Mouse (Mus musculus) hindbrain, embryonic 12.5 days (tissue): ENCODE measurements around the gene Map3k11. TPM values are rescaled to one million over a fixed set of nuclear protein-coding genes. Genes with fewer than 3 reads are reported as not detected.
A peak's percentile ranks its signal among the peaks of the same experiment; 100 is the strongest.

Source experiments
- ATAC-seq: fragments of 200-750 bp; cut with Nextera tagmentation; 2 replicates; pipeline ENCODE4 v1.8.0; 2017; ENCODE audit warnings: moderate TSS enrichment; ENCODE audit not compliant: low FRiP score
- H3K27ac ChIP-seq: fragments of 300-500 bp; sonication (generic); 2 replicates; pipeline ENCODE4 v1.5.1; 2016; ENCODE audit warnings: mild to moderate bottlenecking
- H3K27me3 ChIP-seq: fragments of 300-500 bp; sonication (generic); 2 replicates; pipeline ENCODE4 v1.6.1; 2016; ENCODE audit warnings: mild to moderate bottlenecking
- H3K36me3 ChIP-seq: fragments of 300-500 bp; sonication (generic); 2 replicates; pipeline ENCODE4 v1.6.1; 2016; ENCODE audit warnings: mild to moderate bottlenecking
- H3K4me1 ChIP-seq: fragments of 300-500 bp; sonication (generic); 2 replicates; pipeline ENCODE4 v1.6.1; 2016
- H3K4me2 ChIP-seq: fragments of 300-500 bp; sonication (generic); replicated peaks from 2 replicates; pipeline ENCODE4 v1.6.1; 2016; ENCODE audit warnings: mild to moderate bottlenecking
- H3K4me3 ChIP-seq: fragments of 300-500 bp; sonication (generic); 2 replicates; pipeline ENCODE4 v1.5.1; 2016; ENCODE audit warnings: mild to moderate bottlenecking
- H3K9ac ChIP-seq: fragments of 300-500 bp; sonication (generic); 2 replicates; pipeline ENCODE4 v1.6.1; 2016; ENCODE audit warnings: mild to moderate bottlenecking, moderate library complexity
- H3K9me3 ChIP-seq: fragments of 300-500 bp; sonication (generic); replicated peaks from 2 replicates; pipeline ENCODE4 v1.6.1; 2016; ENCODE audit warnings: mild to moderate bottlenecking
- WGBS: fragments of 180-500 bp; shearing (Covaris S2); methylation state at CpG from one replicate; pipeline ENCODE4 v1.1.7; 2016; 5-methylcytosine and 5-hydroxymethylcytosine counted together
- microRNA-seq: library from miRNA; unstranded; fragments of <30 nt; microRNA quantifications from one replicate; pipeline ENCODE4, GENCODE M21; 2017
- polyA plus RNA-seq: library from polyadenylated mRNA; unstranded; fragments of >200 nt; fragmentation: Nextera tagmentation; extraction: Ambion mirVana; gene quantifications from 2 replicates; pipeline ENCODE4 v1.2.1, GENCODE M21; 2016

Map3k11 gene
- polyA plus RNA-seq, 1 experiment from 2014 or later, result 23.3 TPM

DNA sequence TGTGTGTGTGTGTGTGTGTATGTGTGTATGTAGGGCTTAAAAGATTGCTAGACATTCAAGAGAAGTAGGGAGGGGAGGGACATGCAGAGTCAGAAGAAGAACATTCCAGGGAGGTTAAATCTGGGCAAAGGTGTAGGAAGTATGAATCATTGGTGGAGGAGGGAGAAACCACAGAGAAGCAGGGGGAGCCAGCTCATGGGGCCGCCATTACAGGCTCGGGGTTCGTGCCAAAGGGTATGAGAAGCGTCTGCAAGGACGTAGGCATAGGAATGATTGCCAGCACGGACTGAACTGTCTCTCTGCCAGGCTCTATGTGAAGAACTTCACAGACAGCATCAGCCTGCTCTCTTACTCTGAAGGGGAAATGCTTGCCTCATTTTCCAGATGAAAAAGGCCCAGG, 60.9 kb downstream of the Map3k11 start:
- peaks cover 28% of the 10 kb centered on the region for H3K4me1 ChIP-seq
- 83% methylated on average over 6 of the region's 6 CpGs for WGBS

DNA sequence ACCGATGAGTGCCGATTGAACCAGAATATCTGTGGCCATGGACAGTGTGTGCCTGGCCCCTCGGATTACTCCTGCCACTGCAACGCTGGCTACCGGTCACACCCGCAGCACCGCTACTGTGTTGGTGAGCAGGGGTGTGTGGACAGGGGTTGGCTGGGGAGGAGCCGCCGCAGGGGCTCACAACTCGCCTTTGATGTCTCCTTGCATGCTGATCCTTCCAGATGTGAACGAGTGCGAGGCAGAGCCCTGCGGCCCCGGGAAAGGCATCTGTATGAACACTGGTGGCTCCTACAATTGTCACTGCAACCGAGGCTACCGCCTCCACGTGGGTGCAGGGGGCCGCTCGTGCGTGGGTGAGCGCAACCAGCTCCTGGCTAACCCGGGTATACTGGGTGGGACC, 62.4 kb downstream of the Map3k11 start:
- H3K27me3 ChIP-seq, result peaks cover 91% of the 10 kb centered on the region
- no peak overlapping the region for H3K4me2 ChIP-seq

More for the DNA sequence above, 60.9 kb downstream of the Map3k11 start:
- H3K9ac ChIP-seq, result no peak overlapping the region
- no peaks in the 10 kb centered on the region for H3K9me3 ChIP-seq
- no peak overlapping the region for H3K4me3 ChIP-seq
- no peak for ATAC-seq
- H3K27me3 ChIP-seq, result peaks cover 91% of the 10 kb centered on the region
- no peaks in the 10 kb centered on the region for H3K36me3 ChIP-seq
- H3K4me2 ChIP-seq, result no peak overlapping the region
- no peak overlapping the region for H3K27ac ChIP-seq

DNA sequence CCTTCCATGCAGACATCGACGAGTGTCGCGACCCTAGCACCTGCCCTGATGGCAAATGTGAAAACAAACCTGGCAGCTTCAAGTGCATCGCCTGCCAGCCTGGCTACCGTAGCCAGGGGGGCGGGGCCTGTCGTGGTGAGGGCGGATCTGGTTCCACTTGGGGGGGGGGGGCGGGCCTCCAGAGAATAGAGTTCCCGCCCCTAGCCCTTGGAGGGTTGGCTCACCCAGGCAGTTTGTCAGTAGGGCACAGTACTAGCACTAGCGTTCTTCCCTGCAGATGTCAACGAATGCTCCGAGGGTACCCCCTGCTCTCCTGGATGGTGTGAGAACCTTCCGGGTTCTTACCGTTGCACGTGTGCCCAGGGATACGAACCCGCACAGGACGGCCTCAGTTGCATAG, 63.2 kb downstream of the Map3k11 start:
- 6% methylated on average over 20 of the region's 20 CpGs for WGBS
- Histone ChIP-seq H3K27ac (no peak overlapping the region), H3K27me3 (peaks cover 91% of the 10 kb centered on the region), H3K36me3 (no peaks in the 10 kb centered on the region), H3K4me3 (0 out of 2 replicates have a peak overlapping the region, but pooled peaks have one; percentile 4), H3K4me2 (0 out of 2 replicates have a peak overlapping the region, but pooled peaks have one; percentile 3), H3K9ac (0 out of 2 replicates have a peak overlapping the region, but pooled peaks have one; percentile 23), H3K9me3 (no peaks in the 10 kb centered on the region), H3K4me1 (peaks cover 19% of the 10 kb centered on the region)
- no peak for ATAC-seq

More for the DNA sequence above, 62.4 kb downstream of the Map3k11 start:
- H3K4me1 ChIP-seq, result peaks cover 21% of the 10 kb centered on the region
- no peak overlapping the region for H3K4me3 ChIP-seq
- 0 out of 2 replicates have a peak overlapping the region, but pooled peaks have one; percentile 23 for H3K9ac ChIP-seq
- H3K27ac ChIP-seq, result no peak overlapping the region
- ATAC-seq, result no peak
- WGBS, result 8% methylated on average over 22 of the region's 22 CpGs
- no peaks in the 10 kb centered on the region for H3K36me3 ChIP-seq
- H3K9me3 ChIP-seq, result no peaks in the 10 kb centered on the region

Small RNAs within 50 kb of the gene (microRNA-seq; reads per million reads assigned to microRNA genes)
- 0.81 reads per million for gene Mir6987

Other genes starting within 250 kb of the Map3k11 start
- not detected in 2 replicates for gene Fosl1, start 241.2 kb upstream of the Map3k11 start, polyA plus RNA-seq
- 10.7 and 11.0 TPM in 2 replicates for gene Ccdc85b, start 230.8 kb upstream of the Map3k11 start, polyA plus RNA-seq
- gene Fibp, start 228.1 kb upstream of the Map3k11 start, polyA plus RNA-seq, result 133 and 144 TPM in 2 replicates
- gene Ctsw, start 220.2 kb upstream of the Map3k11 start, polyA plus RNA-seq, result 3.7 and 4.3 TPM in 2 replicates
- 75.3 and 81.0 TPM in 2 replicates for gene Efemp2, start 214.8 kb upstream of the Map3k11 start, polyA plus RNA-seq
- gene Mus81, start 200.3 kb upstream of the Map3k11 start, polyA plus RNA-seq, result 43.3 and 45.4 TPM in 2 replicates
- 3,169 and 3,299 TPM in 2 replicates for gene Cfl1, start 198.3 kb upstream of the Map3k11 start, polyA plus RNA-seq
- 0.23 and 0.56 TPM in 2 replicates for gene 1700020D05Rik, start 185.0 kb upstream of the Map3k11 start, polyA plus RNA-seq
- gene Snx32, start 178.2 kb upstream of the Map3k11 start, polyA plus RNA-seq, result 38.3 and 42.2 TPM in 2 replicates
- 0.18 and 0.19 TPM in 2 replicates for gene Ovol1, start 128.1 kb upstream of the Map3k11 start, polyA plus RNA-seq
- 2.6 and 3.2 TPM in 2 replicates for gene Ap5b1, start 120.7 kb upstream of the Map3k11 start, polyA plus RNA-seq
- 114 and 126 TPM in 2 replicates for gene Rnaseh2c, start 86.9 kb upstream of the Map3k11 start, polyA plus RNA-seq
- 73.2 and 76.5 TPM in 2 replicates for gene Kat5, start 78.5 kb upstream of the Map3k11 start, polyA plus RNA-seq
- gene Rela, start 51.3 kb upstream of the Map3k11 start, polyA plus RNA-seq, result 38.4 and 41.5 TPM in 2 replicates
- gene Sipa1, start 25.0 kb upstream of the Map3k11 start, polyA plus RNA-seq, result 22.4 and 25.4 TPM in 2 replicates
- gene Pcnx3, start 166 bp downstream of the Map3k11 start, polyA plus RNA-seq, result 34.6 and 35.0 TPM in 2 replicates
- gene Kcnk7, start 15.6 kb downstream of the Map3k11 start, polyA plus RNA-seq, result not detected in 2 replicates
- 10.8 and 12.1 TPM in 2 replicates for gene Ehbp1l1, start 37.6 kb downstream of the Map3k11 start, polyA plus RNA-seq
- 174 and 177 TPM in 2 replicates for gene Fam89b, start 40.9 kb downstream of the Map3k11 start, polyA plus RNA-seq
- gene Ltbp3, start 52.2 kb downstream of the Map3k11 start, polyA plus RNA-seq, result 13.8 and 16.6 TPM in 2 replicates
- 71.8 and 73.7 TPM in 2 replicates for gene Scyl1, start 82.7 kb downstream of the Map3k11 start, polyA plus RNA-seq
- gene Frmd8, start 186.5 kb downstream of the Map3k11 start, polyA plus RNA-seq, result 28.7 and 29.9 TPM in 2 replicates
- 2.0 and 2.2 TPM in 2 replicates for gene Slc25a45, start 189.1 kb downstream of the Map3k11 start, polyA plus RNA-seq
- gene Tigd3, start 205.4 kb downstream of the Map3k11 start, polyA plus RNA-seq, result 11.0 and 11.3 TPM in 2 replicates
- 161 and 177 TPM in 2 replicates for gene Dpf2, start 224.3 kb downstream of the Map3k11 start, polyA plus RNA-seq
- gene Cdc42ep2, start 236.1 kb downstream of the Map3k11 start, polyA plus RNA-seq, result 5.1 and 6.1 TPM in 2 replicates